Mouse (Mus musculus) kidney, postnatal 0 days (tissue): ENCODE results near the gene Rufy4. TPM values are rescaled to one million over a fixed set of nuclear protein-coding genes. Genes with fewer than 3 reads are reported as not detected.

Experiments
- ATAC-seq: fragments of 200-750 bp; cut with Nextera tagmentation; replicated peaks from 2 replicates; pipeline ENCODE4 v1.8.0; 2017; ENCODE audit warnings: low read depth, moderate number of reproducible peaks, moderate TSS enrichment, moderate library complexity; ENCODE audit not compliant: low FRiP score
- DNase-seq: peaks from one replicate; pipeline ENCODE4 v3.0.0-alpha.2; 2016; ENCODE audit warnings: low spot score
- H3K27ac ChIP-seq: fragments of 300-500 bp; sonication (generic); 2 replicates; pipeline ENCODE4 v1.5.1; 2014; ENCODE audit warnings: mild to moderate bottlenecking
- H3K27me3 ChIP-seq: fragments of 300-500 bp; sonication (generic); 2 replicates; pipeline ENCODE4 v1.6.1; 2014; ENCODE audit warnings: low read length, mixed read lengths; ENCODE audit not compliant: insufficient read depth
- H3K36me3 ChIP-seq: fragments of 300-500 bp; sonication (generic); 2 replicates; pipeline ENCODE4 v1.6.1; 2014; ENCODE audit warnings: low read length, mixed read lengths; ENCODE audit not compliant: insufficient read depth
- H3K4me1 ChIP-seq: fragments of 300-500 bp; sonication (generic); replicated peaks from 2 replicates; pipeline ENCODE4 v1.6.1; 2014; ENCODE audit warnings: antibody characterized with exemption, low read length, mixed read lengths; ENCODE audit not compliant: insufficient read depth
- H3K4me2 ChIP-seq: fragments of 300-500 bp; sonication (generic); 2 replicates; pipeline ENCODE4 v1.6.1; 2014; ENCODE audit warnings: mild to moderate bottlenecking, low read length, moderate library complexity, mixed read lengths
- H3K4me3 ChIP-seq: fragments of 300-500 bp; sonication (generic); replicated peaks from 2 replicates; pipeline ENCODE4 v1.5.1; 2014; ENCODE audit warnings: low read depth, low read length
- H3K9ac ChIP-seq: fragments of 300-500 bp; sonication (generic); 2 replicates; pipeline ENCODE4 v1.6.1; 2014; ENCODE audit warnings: low read depth, low read length
- H3K9me3 ChIP-seq: fragments of 300-500 bp; sonication (generic); replicated peaks from 2 replicates; pipeline ENCODE4 v1.6.1; 2016; ENCODE audit warnings: low read length, inconsistent platforms, mixed read lengths
- CTCF ChIP-seq: IDR thresholded peaks from 2 replicates; pipeline ENCODE4 v1.5.1; 2016; ENCODE audit warnings: antibody characterized with exemption, low read depth, mild to moderate bottlenecking, moderate library complexity
- WGBS: fragments of 180-500 bp; shearing (Covaris S2); extraction: QIAGEN DNeasy Blood & Tissue Kit; methylation state at CpG from one replicate; pipeline ENCODE4 v1.1.7; 2014; 5-methylcytosine and 5-hydroxymethylcytosine counted together
- polyA plus RNA-seq: library from polyadenylated mRNA; unstranded; fragments of >200 nt; fragmentation: Nextera tagmentation; extraction: Ambion mirVana; gene quantifications from 2 replicates; pipeline ENCODE4 v1.2.1, GENCODE M21; 2015

Rufy4 gene
- polyA plus RNA-seq, 1 experiment from 2014 or later: 0.07 TPM

GRCm38 (mm10) chr1:74181462-74181861, 56.1 kb downstream of the Rufy4 start:
- Histone ChIP-seq H3K36me3 (no peaks in the 10 kb centered on the region), H3K9ac (no peak overlapping the region)
- no peak for TF ChIP-seq CTCF

DNA sequence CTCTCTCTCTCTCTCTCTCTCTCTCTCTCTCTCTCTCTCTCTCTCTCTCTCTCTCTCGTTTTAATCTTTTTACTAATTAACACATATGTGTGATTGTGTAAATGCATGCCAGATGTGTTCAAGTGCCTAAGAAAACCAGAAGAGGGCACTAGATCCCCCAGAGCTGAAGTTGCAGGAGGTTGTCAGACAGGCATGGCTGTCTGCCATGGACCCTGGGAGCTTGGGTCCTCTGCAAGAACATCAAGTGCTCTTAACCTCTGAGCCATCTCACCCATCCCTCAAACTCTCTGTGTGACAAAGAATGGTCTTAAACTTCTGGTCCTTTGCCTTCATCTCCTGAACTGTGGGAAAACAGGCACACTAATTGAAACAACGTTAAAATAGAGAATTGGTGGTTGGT, 57.7 kb downstream of the Rufy4 start:
- WGBS: 66% methylated on average over 2 of the region's 2 CpGs
- H3K4me1 ChIP-seq: no peaks in the 10 kb centered on the region
- no peaks in the 10 kb centered on the region for H3K27me3 ChIP-seq
- H3K27ac ChIP-seq: no peak overlapping the region
- H3K9ac ChIP-seq: no peak overlapping the region
- H3K9me3 ChIP-seq: no peaks in the 10 kb centered on the region
- peak; percentile 26; the same call in 1 of the 2 replicates for TF ChIP-seq CTCF
- no peaks in the 10 kb centered on the region for H3K36me3 ChIP-seq
- no peak overlapping the region for H3K4me2 ChIP-seq
- ATAC-seq: no peak
- no peak for DNase-seq
- H3K4me3 ChIP-seq: no peak overlapping the region

More at GRCm38 (mm10) chr1:74181462-74181861, 56.1 kb downstream of the Rufy4 start:
- Histone ChIP-seq H3K4me2 (no peak overlapping the region), H3K4me3 (no peak overlapping the region), H3K27me3 (no peaks in the 10 kb centered on the region), H3K9me3 (no peaks in the 10 kb centered on the region), H3K4me1 (no peaks in the 10 kb centered on the region), H3K27ac (no peak overlapping the region)
- ATAC-seq (no peak), DNase-seq (no peak)
- 43% methylated on average over 2 of the region's 2 CpGs for WGBS

DNA sequence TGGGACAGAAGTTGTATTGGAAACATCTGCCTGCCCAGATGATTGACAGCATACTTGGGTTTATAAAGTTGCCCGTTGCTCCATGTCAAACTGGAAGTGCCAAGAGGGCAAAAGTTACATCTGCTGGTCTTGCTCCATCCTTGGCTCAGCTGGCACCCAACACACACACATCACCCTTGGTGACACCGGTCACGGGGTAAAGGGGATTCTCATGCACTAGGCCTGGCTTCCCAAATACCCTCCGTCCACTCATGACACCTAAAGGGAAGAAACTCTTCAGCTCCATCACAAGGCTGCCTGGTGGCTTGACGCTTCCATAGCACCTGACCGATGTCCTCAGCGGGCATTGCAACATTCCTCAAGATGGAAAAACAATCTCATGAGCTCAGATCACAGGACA, 65.1 kb downstream of the Rufy4 start:
- H3K27ac ChIP-seq: no peak overlapping the region
- WGBS: 90% methylated on average over 7 of the region's 7 CpGs
- no peak overlapping the region for H3K4me2 ChIP-seq
- no peak for TF ChIP-seq CTCF
- no peak for ATAC-seq
- DNase-seq: no peak
- H3K27me3 ChIP-seq: no peaks in the 10 kb centered on the region
- H3K4me3 ChIP-seq: no peak overlapping the region
- H3K36me3 ChIP-seq: no peaks in the 10 kb centered on the region
- H3K4me1 ChIP-seq: no peaks in the 10 kb centered on the region
- H3K9me3 ChIP-seq: no peaks in the 10 kb centered on the region
- H3K9ac ChIP-seq: no peak overlapping the region

DNA sequence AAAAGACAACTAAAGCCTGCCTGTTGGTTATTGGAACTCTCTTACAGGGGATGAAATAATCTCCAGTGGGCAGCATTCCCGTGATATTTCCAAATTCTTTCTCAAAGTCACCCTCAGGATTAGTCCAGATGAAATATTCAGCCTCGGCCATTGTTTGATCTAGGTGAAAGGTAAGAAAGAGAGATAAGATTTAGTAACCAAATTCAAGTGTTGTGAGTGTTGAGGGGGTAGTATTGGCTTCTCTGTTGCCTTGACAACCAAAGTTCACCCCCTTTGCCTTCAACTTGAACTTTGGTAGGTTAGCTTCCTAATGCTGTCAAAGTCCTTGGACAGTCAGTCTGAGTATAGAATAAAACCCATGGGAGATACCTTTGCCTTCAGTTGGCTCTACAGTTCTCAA, 67.4 kb downstream of the Rufy4 start:
- no peak for DNase-seq
- no peak for TF ChIP-seq CTCF

DNA sequence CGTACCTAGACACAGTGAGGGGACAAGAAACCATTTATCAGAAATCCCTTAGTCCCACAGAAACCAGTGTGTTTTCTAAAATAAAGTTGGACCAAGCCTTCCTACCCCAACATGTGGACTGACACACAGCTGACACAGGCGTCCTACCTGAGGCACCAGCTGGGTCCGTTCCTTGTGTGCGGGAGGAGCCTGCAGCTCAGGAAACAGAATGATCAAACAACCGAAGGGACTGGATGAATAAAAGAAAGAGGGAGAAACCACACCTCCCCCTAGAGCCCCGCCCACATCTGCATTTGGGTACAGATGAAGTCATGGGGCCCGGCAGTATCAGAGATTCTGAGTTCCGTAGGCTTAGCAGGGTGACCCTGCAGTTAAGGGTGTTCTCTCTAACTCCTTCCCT, 69.1 kb downstream of the Rufy4 start, which contains the start of gene Cxcr1:
Gene Cxcr1 (minus strand): TSS at position 187 of the 400 bp plus-strand sequence.
- no peak for DNase-seq
- no peak for TF ChIP-seq CTCF
- 68% methylated on average over 8 of the region's 8 CpGs for WGBS

More for the DNA sequence above, 67.4 kb downstream of the Rufy4 start:
- 76% methylated on average over 2 of the region's 2 CpGs for WGBS
- ATAC-seq: no peak
- Histone ChIP-seq H3K4me3 (no peak overlapping the region), H3K4me2 (no peak overlapping the region), H3K36me3 (no peaks in the 10 kb centered on the region), H3K27ac (no peak overlapping the region), H3K4me1 (no peaks in the 10 kb centered on the region), H3K9me3 (no peaks in the 10 kb centered on the region), H3K27me3 (no peaks in the 10 kb centered on the region), H3K9ac (no peak overlapping the region)

GRCm38 (mm10) chr1:74195961-74196360, 70.6 kb downstream of the Rufy4 start:
- peak; percentile 69 for TF ChIP-seq CTCF
- 45% methylated on average over 7 of the region's 7 CpGs for WGBS
- Histone ChIP-seq H3K9me3 (no peaks in the 10 kb centered on the region), H3K9ac (no peak overlapping the region), H3K4me2 (no peak overlapping the region), H3K27ac (no peak overlapping the region), H3K36me3 (no peaks in the 10 kb centered on the region), H3K27me3 (no peaks in the 10 kb centered on the region), H3K4me3 (no peak overlapping the region), H3K4me1 (no peaks in the 10 kb centered on the region)
- peak; percentile 52 for DNase-seq
- no peak for ATAC-seq

More for the DNA sequence above, 69.1 kb downstream of the Rufy4 start, which contains the start of gene Cxcr1:
- Histone ChIP-seq H3K9me3 (no peaks in the 10 kb centered on the region), H3K27me3 (no peaks in the 10 kb centered on the region), H3K9ac (no peak within 1 kb of the TSS), H3K27ac (no peak within 1 kb of the TSS), H3K4me1 (no peaks in the 10 kb centered on the region), H3K36me3 (no peaks in the 10 kb centered on the region), H3K4me2 (no peak within 1 kb of the TSS), H3K4me3 (no peak within 1 kb of the TSS)
- ATAC-seq: no peak
